Mouse (Mus musculus): ENCODE data around the gene Smim12.

Smim12 gene

DNA sequence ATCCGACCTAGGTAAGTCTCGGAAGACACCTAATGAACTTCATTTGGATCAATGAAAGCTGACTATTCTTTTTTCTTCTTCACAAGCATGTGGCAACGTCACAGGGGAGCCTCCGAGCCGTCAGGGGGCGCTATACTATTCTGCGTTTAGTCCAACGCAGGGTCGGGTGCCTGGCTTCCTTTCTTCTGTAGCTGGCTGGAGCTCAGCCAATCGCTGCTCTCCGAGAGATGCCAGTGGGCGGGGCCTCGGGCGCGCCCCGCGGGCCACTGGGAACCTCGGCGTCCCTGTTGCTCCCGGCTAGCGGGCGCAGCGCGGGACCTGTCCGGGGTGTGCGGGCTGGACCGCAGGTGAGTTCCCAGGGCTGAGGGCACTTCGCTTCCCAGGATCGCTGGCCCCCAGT is at the start of gene Smim12:
TSS of gene Smim12 (plus strand) at position 233 of the 400 bp plus-strand sequence.
- DNase-seq (ENCODE audit: low spot score): peak; percentile 98

DNA sequence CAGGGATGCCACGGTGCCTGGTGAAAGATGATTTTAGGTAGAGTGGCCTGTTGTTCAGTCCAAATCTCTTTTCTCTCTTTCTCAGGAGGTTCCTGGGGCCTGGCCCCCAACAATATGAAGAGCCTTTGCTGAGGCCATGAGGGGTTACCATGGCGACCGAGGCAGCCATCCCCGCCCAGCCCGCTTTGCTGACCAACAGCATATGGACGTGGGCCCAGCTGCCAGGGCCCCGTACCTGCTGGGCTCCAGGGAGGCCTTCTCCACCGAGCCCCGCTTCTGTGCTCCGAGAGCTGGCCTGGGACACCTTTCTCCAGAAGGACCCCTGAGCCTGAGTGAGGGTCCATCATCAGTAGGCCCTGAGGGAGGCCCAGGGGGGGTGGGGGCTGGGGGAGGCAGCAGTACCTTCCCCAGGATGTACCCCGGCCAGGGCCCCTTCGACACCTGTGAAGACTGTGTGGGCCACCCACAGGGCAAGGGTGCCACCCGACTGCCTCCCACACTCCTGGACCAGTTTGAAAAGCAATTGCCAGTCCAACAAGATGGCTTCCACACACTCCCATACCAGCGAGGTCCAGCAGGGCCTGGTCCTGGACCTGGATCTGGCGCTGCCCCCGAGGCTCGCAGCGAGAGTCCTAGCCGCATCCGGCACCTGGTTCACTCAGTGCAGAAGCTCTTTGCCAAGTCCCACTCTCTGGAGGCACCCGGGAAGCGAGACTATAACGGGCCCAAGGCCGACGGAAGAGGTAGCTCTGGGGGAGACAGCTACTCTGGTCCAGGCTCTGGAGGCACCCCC is 48.9 kb upstream of the Smim12 start:
- no peak for DNase-seq (ENCODE audit: low spot score)

DNA sequence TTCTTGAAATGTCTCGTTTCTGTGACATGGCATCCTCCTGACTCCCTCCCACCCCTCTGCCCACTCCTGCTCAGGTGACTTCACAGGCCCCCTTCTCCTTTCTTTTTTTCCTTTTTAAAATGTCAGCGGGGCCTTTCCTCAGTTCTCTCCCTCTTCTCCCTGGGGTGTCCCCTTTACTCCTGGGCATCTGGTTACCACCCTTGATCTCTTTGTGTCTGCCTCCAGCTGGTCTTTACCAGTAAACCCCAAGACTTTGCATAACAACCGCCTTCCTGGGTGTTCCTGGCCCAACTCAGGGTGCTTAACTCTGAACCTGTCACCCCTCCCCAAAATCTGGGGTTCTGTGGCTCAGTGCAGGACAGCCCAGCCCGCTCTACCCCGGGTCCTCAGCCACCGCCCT is 45.0 kb upstream of the Smim12 start:
- DNase-seq (ENCODE audit: low spot score): no peak

DNA sequence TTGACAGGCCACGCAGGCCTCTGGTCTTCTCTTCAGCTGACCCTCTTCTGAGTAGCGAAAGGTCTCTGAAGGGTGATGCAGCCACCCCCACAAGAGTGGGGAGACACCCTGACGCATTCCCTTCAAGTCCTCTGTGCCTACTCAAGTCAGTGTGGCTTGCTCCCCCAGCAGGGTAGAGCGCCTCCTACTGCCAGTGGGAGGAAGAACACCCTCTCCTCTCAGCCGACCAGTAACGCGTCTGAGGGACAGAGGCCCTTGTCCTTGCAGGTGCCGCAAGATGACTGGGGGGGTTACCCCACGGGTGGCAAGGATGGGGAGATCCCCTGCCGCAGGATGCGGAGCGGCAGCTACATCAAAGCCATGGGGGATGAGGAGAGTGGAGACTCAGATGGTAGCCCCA is 44.2 kb upstream of the Smim12 start:
- no peak for DNase-seq (ENCODE audit: low spot score)

DNA sequence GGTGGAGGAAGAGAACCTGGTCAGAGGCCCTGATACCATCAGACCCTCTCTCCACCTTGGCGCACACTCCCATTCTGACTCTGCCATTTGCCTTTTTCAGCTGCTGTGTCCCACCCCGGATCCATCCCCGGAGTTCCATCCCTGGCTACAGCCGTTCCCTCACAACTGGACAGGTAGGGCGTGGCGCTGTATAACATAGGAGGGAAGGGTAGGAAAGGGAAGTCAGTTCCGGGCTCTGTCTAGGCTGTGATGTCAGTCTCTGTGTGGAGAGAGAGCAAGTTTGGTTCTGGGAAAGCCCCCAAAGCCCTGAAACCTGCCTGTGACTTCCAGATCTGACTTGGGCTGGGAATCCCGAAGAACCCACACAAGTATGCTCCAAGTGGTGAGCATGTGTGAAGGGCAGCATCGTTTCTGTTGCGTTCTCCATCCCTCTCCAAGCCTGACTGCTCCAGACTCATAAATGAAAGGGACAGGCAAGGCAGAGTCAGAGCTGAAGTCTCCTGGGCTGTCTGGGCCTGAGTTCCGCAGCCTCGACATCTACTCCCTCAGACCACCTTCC is 43.3 kb upstream of the Smim12 start:
- DNase-seq (ENCODE audit: low spot score): no peak

DNA sequence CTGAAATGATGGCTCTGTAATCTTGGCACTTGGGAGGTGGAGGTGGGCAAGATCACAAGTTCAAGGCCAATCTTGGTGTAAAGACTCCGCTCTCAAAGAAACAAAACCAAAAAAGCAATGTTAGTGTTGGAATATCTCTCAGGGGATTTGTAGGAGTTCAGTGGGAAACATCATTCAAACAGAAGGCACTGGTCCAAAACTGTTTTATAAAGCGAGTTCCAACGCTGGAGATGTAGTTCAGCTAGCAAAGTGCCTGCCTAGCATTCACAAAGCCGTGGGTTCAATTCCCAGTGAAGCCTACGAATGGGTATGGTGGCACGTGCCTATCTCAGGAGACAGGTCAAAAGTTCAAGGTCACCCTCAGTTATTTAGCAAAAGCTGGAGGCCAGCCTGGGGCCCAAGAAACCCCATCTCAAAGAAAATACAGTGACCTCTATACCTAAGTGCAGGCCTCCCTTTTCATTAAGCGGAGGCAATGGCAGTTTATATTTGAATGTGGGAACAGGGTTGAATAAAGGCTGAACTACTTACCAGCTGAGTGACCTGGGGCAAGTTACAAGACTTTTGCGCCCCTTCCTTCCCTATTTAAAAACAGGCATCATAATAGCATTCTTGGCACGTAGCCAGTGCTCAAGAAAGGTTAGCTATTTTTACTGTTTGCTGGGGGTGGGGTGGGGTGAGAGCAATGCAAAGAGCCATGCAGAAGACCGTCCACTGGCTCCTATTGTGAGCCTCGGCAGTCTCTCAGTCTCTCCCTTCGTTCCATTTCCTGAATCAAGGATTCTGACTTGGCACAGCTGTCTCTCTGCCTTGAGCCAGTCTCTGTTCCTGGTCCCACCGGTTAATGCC is 42.6 kb upstream of the Smim12 start:
- DNase-seq (ENCODE audit: low spot score): no peak

DNA sequence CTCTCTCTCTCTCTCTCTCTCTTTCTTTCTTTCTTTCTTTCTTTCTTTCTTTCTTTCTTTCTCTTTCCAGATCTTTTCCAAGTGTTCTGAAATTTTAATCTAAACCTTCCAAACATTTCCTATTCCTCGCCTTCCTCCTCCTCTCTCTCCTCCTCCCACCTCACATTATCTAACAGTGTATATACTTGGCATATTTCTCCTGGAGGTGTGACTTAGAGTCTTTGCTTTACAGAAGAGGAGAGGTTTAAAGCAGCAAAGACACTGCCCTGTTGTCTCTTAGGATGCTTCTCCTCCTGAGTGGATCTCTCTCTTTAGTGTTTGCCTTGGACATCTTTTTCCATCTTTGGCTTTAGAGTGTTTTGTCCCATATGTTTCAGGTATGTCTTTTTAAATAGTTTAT is 40.5 kb upstream of the Smim12 start:
- no peak for DNase-seq (ENCODE audit: low spot score)

DNA sequence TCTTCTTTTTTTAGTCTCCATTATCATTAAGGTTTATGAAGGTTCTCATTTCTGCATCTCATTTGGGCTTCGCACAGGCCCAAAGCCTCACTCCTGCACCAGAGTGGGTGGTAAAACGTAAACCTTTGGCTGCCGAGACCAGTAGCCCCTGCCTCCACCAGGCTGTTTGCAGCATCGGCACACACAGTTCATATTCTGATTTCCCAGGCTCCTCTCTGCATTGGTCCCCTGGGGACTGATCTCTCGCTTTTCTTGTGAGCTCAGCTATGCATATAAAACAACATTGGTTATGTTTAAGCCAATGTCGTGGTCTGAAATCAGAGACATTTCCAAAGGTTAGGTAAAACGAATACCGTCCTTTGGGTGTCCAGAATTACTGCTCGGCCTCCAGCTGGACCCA is 32.3 kb upstream of the Smim12 start:
- DNase-seq (ENCODE audit: low spot score): no peak

DNA sequence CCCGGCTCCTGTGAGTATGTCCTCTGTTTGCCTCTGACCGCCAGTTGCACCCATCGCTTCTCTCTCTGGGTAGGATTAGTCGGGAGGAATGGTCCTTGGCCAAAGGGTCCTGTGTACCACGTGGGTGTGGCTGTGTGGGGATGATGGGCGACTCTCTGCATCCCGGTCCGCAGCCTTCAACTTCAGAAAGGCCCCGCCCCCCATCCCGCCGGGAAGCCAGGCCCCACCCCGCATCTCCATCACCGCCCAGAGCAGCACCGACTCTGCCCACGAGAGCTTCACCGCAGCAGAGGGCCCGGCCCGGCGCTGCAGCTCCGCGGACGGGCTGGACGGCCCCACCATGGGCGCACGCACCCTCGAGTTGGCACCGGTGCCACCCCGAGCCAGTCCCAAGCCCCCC is 29.1 kb upstream of the Smim12 start:
- DNase-seq (ENCODE audit: low spot score): no peak

DNA sequence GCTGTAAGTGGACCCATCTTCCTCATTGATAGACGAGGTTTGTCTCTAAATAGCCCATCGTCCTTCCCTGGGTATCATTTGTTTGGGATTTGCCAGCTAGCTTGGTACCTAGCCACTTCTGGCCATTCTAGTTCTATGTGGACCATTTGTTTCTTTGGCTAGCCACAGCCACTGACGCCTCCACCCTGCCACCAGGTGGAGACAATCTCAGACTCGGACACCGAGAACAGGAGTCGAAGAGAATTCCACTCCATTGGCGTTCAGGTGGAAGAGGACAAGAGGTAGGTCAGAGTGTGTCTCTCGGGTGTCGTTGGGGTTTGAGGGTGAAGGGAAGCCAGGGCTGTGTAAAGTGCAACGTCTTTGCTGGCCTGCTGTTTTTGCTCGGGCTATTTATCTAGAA is 28.5 kb upstream of the Smim12 start:
- DNase-seq (ENCODE audit: low spot score): no peak

DNA sequence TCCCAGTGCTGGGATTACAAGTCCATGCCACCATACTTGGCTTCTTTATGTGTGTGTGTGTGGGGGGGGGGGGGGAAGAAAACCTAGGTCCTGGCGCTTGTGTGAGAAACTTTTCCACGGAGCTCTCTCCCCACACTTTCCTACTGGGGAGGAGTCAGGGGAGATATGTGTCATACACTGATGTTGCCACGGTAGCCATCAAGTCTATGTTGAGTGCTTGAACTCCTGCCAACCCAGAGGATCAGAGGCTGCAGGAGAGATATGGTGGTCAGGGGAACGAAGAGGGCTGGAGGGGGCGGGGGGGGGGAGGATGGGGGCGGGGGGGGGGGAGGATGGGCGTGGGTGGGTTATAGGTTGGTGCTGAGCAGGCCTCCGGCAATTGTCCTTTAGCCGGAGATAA is 27.8 kb upstream of the Smim12 start:
- no peak for DNase-seq (ENCODE audit: low spot score)

DNA sequence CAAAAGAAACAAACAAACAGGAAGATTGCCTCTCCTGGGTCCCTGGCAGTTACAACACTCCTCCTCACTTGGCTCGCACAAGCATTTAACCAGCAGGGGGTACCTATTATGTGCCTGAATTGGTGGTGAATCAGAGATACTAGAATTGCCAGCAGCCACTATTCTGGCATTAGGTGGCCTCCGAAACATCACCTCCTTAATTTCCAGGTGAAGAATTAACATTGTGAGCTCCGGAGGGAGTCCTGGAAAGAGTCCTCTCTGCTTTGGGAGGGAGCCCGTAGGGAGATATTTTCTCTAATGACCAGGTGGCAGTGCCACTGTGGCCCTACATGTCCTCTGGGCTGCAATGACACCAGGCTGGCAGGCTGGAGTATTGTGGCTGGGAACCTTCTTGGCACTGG is 27.3 kb upstream of the Smim12 start:
- DNase-seq (ENCODE audit: low spot score): no peak

DNA sequence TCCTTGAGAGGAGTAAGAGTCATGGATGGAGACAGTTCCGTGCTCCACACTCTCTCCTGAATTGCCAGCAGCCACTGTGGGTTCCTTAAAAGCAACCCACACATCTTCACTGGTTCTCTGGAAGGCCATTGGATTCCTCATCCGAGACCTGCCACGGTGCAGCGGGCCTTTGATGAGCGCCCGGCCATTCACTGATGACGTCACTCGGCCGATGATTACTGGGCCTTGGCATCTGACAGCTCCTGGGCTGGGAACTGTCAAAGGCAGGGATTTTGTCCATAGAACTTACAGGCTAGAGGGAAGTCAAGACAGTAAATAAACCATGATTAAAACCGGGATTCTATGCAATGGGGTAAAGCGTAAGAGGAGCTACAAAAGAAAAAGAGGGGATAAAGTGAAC is 26.5 kb upstream of the Smim12 start:
- no peak for DNase-seq (ENCODE audit: low spot score)

DNA sequence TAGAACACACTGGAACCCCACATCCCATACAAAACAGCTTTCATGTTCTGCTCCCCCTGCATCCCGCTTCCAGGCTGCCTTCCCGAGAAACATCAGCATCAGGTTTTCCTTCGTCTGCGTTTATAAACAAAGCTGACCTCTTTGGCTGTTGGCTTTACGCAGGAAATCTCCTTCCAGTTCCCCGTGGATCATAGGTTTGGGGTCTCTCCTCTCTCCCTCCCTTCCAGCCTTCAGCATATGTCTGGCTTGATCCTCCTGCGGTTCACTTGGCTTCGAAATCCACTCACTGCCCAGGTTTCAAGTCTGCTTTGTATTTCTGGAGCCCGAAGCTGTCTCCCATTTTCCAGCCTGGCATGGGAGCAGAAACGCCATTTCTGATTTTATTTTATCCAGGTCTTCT is 20.3 kb upstream of the Smim12 start:
- no peak for DNase-seq (ENCODE audit: low spot score)

DNA sequence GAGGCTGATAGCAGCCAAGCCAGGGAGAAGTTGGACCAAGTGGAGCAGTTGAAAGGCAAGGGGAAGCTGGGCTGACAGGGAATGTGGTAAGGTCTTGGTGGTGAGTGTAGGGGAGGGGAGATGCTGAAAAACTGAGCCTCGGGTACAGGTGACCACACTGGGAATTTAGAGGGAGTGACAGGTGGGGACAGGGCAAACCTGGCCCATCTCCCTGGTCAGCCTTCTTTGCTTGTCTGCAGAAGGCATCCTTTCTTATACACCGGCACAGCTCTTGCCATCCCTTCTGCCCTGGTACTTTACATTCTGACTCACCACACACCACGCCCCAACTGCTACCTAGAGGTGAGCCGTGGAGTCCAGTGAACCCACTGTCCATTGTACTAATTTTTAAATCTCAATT is 19.8 kb upstream of the Smim12 start:
- no peak for DNase-seq (ENCODE audit: low spot score)

DNA sequence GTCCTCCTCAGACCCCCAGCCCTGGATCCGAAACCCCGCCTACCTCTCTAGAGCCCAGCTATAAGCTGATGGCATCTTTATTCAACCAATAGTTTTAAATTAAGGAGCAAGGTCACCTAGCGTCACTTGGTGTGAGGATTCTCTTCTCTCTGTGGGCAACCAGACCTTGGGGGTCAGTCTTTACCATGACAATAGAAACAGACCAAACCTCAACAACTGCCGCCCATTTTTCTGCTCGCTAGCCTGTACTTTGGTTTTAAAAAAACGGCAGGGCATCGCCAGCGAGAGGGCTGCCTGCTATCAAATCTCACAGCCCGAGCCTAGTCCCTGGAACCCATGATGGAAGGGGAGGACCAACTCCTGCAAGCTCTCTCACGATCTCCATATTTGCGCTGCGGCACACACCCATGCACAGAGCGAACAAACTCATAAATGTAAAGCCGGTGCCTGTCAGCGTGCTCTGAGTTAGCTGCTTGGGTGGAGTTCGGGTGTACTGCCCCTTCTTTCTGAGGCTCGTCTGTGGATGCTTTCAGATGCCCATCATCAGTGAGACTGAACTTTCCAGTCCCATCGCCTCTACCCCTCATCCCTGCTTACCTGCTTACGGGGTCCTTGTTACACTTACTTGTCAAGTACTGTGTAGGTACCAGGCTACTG is 19.0 kb upstream of the Smim12 start:
- no peak for DNase-seq (ENCODE audit: low spot score)

DNA sequence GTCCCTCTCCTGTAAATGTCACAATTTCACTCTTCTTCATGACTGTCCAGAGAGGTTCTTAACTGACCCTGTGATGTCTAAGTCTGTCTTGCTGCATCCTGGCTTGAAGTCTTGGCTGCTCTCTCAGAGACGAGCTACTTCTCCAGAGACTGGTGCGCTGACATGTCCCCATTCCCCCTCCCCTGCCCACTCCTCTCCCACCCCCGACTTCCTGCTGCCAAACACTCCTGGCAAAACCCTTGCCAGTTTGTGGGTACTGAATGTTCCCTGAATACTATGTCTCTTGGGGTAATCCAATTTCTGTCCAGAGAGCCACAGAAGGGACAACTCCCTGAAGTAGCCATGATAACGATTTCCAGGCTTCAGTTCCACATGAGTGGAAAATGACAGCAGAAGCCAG is 17.5 kb upstream of the Smim12 start:
- DNase-seq (ENCODE audit: low spot score): no peak

DNA sequence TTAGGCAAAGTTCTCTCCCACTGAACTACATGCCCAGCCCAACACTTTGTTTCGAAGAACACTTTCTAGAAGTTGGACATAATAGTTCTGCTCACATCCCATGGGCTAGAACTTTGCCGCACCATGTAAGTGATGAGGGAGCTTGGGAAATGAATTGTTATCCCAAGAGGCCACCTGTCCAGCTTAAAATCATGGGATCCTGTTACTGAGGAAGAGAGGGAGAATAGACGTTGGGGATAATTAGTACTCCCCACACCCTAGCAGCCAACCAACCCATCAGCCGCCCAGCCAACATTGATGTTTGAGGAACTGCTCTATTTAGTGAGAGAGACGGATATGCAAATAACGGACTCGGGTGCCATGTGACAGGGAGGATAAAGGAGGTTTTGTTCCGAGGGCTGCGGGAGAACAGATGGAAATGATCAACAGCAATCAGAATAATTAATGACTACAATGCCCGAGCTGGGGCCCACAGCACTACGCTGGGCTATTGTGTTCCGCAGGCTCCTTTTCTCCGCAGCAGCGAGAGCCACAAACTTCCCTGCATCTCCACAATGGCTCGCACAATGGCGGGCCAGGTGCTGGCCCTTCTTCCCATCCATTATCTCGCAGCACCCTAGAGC is 16.4 kb upstream of the Smim12 start:
- no peak for DNase-seq (ENCODE audit: low spot score)

DNA sequence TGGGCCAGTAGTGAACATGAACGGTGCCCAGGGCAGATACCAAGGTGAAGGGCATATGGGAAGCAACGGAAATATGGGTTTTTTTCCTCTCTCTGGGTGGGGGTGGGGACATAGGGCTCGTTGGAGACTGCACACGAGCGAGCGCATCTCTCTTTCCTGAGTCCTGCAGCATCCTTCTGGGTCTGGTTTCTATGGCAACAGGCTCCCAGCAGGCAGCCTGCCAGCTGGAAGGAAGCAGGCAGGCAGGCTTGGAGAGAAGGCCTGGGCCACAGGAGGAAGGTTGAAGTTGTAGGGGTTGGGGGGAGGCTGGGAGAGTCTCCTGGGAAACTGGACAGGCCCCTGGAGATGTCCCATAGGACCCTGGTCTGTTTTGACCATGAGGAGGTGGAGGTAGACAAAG is 11.6 kb upstream of the Smim12 start:
- no peak for DNase-seq (ENCODE audit: low spot score)

DNA sequence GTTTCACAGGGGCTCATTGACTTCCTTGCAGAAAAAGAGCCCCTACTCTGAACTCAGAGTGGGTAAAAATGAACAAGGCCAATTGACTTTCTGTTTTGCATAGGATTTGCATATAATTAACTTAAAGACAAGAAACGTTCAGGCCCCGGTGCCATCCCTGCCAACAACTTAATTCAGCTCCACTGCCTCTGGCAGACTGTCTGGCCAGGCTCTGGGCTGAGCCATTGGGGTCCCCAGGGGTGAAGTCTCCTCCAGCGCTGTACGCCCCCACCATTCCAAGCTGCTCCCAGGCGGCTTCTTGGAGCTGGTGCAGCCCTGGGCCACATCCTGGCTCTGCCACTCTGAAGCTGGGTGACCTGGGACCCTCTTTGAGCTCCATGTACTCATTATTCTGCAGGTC is 11.0 kb upstream of the Smim12 start:
- DNase-seq (ENCODE audit: low spot score): no peak

DNA sequence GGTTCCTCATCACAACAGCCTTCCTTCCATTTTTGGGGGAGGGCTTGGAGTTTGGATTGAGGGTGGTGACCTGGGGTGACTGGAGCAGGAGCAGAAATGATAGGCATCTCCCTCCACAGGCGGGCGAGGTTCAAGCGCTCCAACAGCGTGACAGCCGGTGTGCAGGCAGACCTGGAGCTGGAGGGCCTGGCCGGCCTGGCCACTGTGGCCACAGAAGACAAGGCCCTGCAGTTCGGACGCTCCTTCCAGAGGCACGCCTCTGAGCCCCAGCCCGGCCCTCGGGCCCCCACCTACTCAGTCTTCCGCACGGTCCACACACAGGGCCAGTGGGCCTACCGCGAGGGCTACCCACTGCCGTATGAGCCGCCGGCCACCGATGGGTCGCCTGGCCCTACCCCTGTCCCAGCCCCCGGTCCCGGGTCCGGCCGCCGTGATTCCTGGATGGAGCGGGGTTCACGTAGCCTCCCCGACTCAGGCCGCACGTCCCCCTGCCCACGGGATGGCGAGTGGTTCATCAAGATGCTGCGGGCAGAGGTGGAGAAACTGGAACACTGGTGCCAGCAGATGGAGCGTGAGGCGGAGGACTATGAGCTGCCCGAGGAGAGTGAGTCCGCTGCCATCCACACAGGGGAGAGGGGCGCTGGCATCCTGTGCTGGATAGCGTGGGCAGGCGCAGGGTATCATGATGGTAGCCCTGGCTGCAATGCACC is 10.0 kb upstream of the Smim12 start:
- no peak for DNase-seq (ENCODE audit: low spot score)
